ENCODE assay signal across 17 mouse cellular contexts in the genomic region with DNA sequence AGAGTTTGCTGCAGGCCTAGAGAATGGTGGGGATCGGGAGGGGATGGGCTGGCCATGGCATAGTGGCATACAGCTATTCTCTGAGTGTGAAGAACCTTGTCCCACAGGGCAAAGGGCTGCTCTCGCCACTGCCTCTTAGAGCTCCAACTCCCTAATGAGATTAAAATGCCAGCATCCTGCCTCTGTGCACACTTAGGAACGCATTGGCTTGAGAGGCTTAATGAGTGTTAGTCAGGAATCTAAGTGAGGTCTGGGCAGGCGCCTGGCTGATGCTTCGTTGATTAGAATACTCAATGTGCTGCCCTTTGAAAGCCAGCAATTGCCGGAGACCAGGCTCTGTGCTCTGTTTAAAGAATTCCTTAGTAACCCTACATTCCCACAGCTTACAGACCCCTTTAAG.
DNase-seq lines count a peak whose midpoint lies in the region; ATAC-seq lines count a peak whose summit lies in the region.
"Had no signal": no experiment of that assay in that cellular context is flagged by ENCODE, and none has a peak within 500 bp of the region (broad histone marks: within the 10 kb centered on the region; RNA-seq: fewer than 3 reads in every experiment).

No protein-coding gene starts in this region.

- DNase-seq in kidney, postnatal 14 days, result peak; percentile 30
- peak; percentile 31 for DNase-seq in forelimb bud, embryonic 11.5 days (ENCODE audit: low read depth, low spot score)
- no peak for DNase-seq in cerebellum, adult 9-10 months
- no peak for DNase-seq in lung, postnatal 10 days
- DNase-seq: cerebellum, adult 11 months; gastrocnemius, postnatal 25 days; heart, postnatal 4 days; liver, postnatal 0 days; lung, postnatal 36 days; thymus, postnatal 25 days had no signal

- no peak for ATAC-seq in kidney, embryonic 16.5 days (ENCODE audit: low FRiP score, low TSS enrichment)
- peak; percentile 33; the same call in 1 of the 2 replicates for ATAC-seq in forebrain, embryonic 12.5 days (ENCODE audit: low FRiP score)
- peak; percentile 26; the same call in 1 of the 2 replicates for ATAC-seq in neural tube, embryonic 15.5 days (ENCODE audit: low FRiP score)
- no peak for ATAC-seq in activated CD4-positive, CD25-positive, alpha-beta regulatory T cell, adult 4 months
- ATAC-seq: liver, postnatal 0 days had no signal

- no peaks in the 10 kb centered on the region for H3K36me3 ChIP-seq in kidney, embryonic 16.5 days (ENCODE audit: insufficient read depth, low read length)
- no peaks in the 10 kb centered on the region for H3K36me3 ChIP-seq in forebrain, embryonic 12.5 days (replicated peaks)
- no peaks in the 10 kb centered on the region for H3K36me3 ChIP-seq in neural tube, embryonic 15.5 days
- H3K36me3 ChIP-seq: embryonic facial prominence, embryonic 15.5 days; heart, embryonic 13.5 days; limb, embryonic 15.5 days had no signal

- H3K27me3 ChIP-seq in kidney, embryonic 16.5 days (ENCODE audit: insufficient read depth, low read length), result no peaks in the 10 kb centered on the region
- H3K27me3 ChIP-seq in forebrain, embryonic 12.5 days, result peaks cover 7% of the 10 kb centered on the region; the same call in 1 of the 2 replicates
- H3K27me3 ChIP-seq in neural tube, embryonic 15.5 days (replicated peaks), result no peaks in the 10 kb centered on the region
- H3K27me3 ChIP-seq: embryonic facial prominence, embryonic 15.5 days; limb, embryonic 15.5 days had no signal

- peaks cover 13% of the 10 kb centered on the region for H3K4me1 ChIP-seq in kidney, embryonic 16.5 days (ENCODE audit: insufficient read depth, low read length)
- peaks cover 22% of the 10 kb centered on the region for H3K4me1 ChIP-seq in forebrain, embryonic 12.5 days
- H3K4me1 ChIP-seq in neural tube, embryonic 15.5 days, result peaks cover 11% of the 10 kb centered on the region

- 68% methylated on average over 6 of the region's 6 CpGs for WGBS in kidney, embryonic 16.5 days
- WGBS in forebrain, embryonic 12.5 days, result 10% methylated on average over 6 of the region's 6 CpGs
- WGBS in neural tube, embryonic 15.5 days, result 60% methylated on average over 6 of the region's 6 CpGs

- no peaks in the 10 kb centered on the region; the same call in 1 of the 2 replicates for H3K9me3 ChIP-seq in kidney, embryonic 16.5 days (ENCODE audit: low read length)
- no peaks in the 10 kb centered on the region for H3K9me3 ChIP-seq in forebrain, embryonic 12.5 days
- H3K9me3 ChIP-seq in neural tube, embryonic 15.5 days (replicated peaks), result no peaks in the 10 kb centered on the region
- H3K9me3 ChIP-seq: embryonic facial prominence, embryonic 15.5 days; heart, embryonic 13.5 days; limb, embryonic 15.5 days had no signal

- H3K4me3 ChIP-seq in kidney, embryonic 16.5 days (ENCODE audit: low read length), result no peak overlapping the region
- no peak overlapping the region for H3K4me3 ChIP-seq in forebrain, embryonic 12.5 days (replicated peaks)
- no peak overlapping the region for H3K4me3 ChIP-seq in neural tube, embryonic 15.5 days (replicated peaks)
- H3K4me3 ChIP-seq: embryonic facial prominence, embryonic 15.5 days; heart, embryonic 13.5 days; limb, embryonic 15.5 days had no signal

- no peak overlapping the region for H3K4me2 ChIP-seq in kidney, embryonic 16.5 days (replicated peaks; ENCODE audit: low read depth, low read length)
- H3K4me2 ChIP-seq in forebrain, embryonic 12.5 days, result no peak overlapping the region
- H3K4me2 ChIP-seq in neural tube, embryonic 15.5 days, result no peak overlapping the region
- H3K4me2 ChIP-seq: embryonic facial prominence, embryonic 15.5 days; heart, embryonic 13.5 days; limb, embryonic 15.5 days had no signal

- H3K27ac ChIP-seq in kidney, embryonic 16.5 days (ENCODE audit: low read length), result no peak overlapping the region
- H3K27ac ChIP-seq in forebrain, embryonic 12.5 days, result peak overlapping the region; percentile 32; the same call in 1 of the 2 replicates
- no peak overlapping the region for H3K27ac ChIP-seq in neural tube, embryonic 15.5 days (replicated peaks)
- H3K27ac ChIP-seq: embryonic facial prominence, embryonic 15.5 days; heart, embryonic 13.5 days; limb, embryonic 15.5 days had no signal

- H3K9ac ChIP-seq in kidney, embryonic 16.5 days (replicated peaks; ENCODE audit: low read length), result no peak overlapping the region
- H3K9ac ChIP-seq in forebrain, embryonic 12.5 days, result no peak overlapping the region
- H3K9ac ChIP-seq in neural tube, embryonic 15.5 days (replicated peaks), result no peak overlapping the region
- H3K9ac ChIP-seq: embryonic facial prominence, embryonic 15.5 days; heart, embryonic 13.5 days; limb, embryonic 15.5 days; liver, postnatal 0 days had no signal

Comparison
In these comparisons a context has a peak if more than half of its experiments do, and no peak if none do; other contexts are left out.
1. DNase-seq: peak in kidney, postnatal 14 days (single experiment) and forelimb bud, embryonic 11.5 days (single experiment); none in cerebellum, adult 9-10 months (single experiment) and lung, postnatal 10 days (single experiment).
2. ATAC-seq: peak in forebrain, embryonic 12.5 days (single experiment) and neural tube, embryonic 15.5 days (single experiment); none in kidney, embryonic 16.5 days (single experiment) and activated CD4-positive, CD25-positive, alpha-beta regulatory T cell, adult 4 months (single experiment).